Mouse (Mus musculus) gastrocnemius, postnatal 14 days (tissue): ENCODE data around the gene Araf. TPM values are rescaled to one million over a fixed set of nuclear protein-coding genes. Genes with fewer than 3 reads are reported as not detected.

Source experiments
- DNase-seq: peaks from one replicate; pipeline ENCODE4 v3.0.0; 2021; ENCODE audit warnings: mixed read lengths
- intact Hi-C: fragments of 180-260 bp; cut with DNase I; formaldehyde crosslinking; loops from one replicate; pipeline ENCODE4 v1.15.1; 2025; ENCODE audit warnings: low total_unique reads
- total RNA-seq, 2 experiments: library from RNA; stranded (reverse); gene quantifications; 2 replicates each; pipeline ENCODE4 v1.2.3; 2021

Gene Araf
- total RNA-seq, 2 experiments from 2014 or later: 74.6 to 78.7 TPM

GRCm38 (mm10) chrX:20828934-20829333 is 31.3 kb downstream of the Araf start:
- intact Hi-C loops: no loop called here
- peak; percentile 75 for DNase-seq

- no peak for DNase-seq
- intact Hi-C loops: no loop called here
These were observed 49.6 kb downstream of the Araf start for GRCm38 (mm10) chrX:20847232-20847631.

- intact Hi-C loops: no loop called here
- DNase-seq: no peak
These were observed 50.2 kb downstream of the Araf start for GRCm38 (mm10) chrX:20847816-20848215.

- DNase-seq: peak; percentile 86
These were observed 50.8 kb downstream of the Araf start for GRCm38 (mm10) chrX:20848256-20848984.

GRCm38 (mm10) chrX:20853794-20854193 is 56.2 kb downstream of the Araf start:
- no peak for DNase-seq
- intact Hi-C loops: no loop called here

More at GRCm38 (mm10) chrX:20848256-20848984, 50.8 kb downstream of the Araf start:
- intact Hi-C loops: no loop called here

GRCm38 (mm10) chrX:20861453-20862104 is 64.0 kb downstream of the Araf start:
- intact Hi-C loops: no loop called here
- DNase-seq: no peak

GRCm38 (mm10) chrX:20862105-20863065 is 64.8 kb downstream of the Araf start:
- intact Hi-C loops: no loop called here
- peak; percentile 26 for DNase-seq

- intact Hi-C loops: no loop called here
These were observed 65.8 kb downstream of the Araf start for GRCm38 (mm10) chrX:20863161-20864101.

GRCm38 (mm10) chrX:20868091-20868490 is 70.5 kb downstream of the Araf start:
- DNase-seq: no peak
- intact Hi-C loops: no loop called here

More at GRCm38 (mm10) chrX:20863161-20864101, 65.8 kb downstream of the Araf start:
- DNase-seq: no peak

GRCm38 (mm10) chrX:20869203-20869602 is 71.6 kb downstream of the Araf start:
- intact Hi-C loops: no loop called here
- DNase-seq: no peak

- DNase-seq: peak; percentile 50
- intact Hi-C loops: no loop called here
These were observed 72.4 kb downstream of the Araf start, which contains the start of gene Timp1 for GRCm38 (mm10) chrX:20869962-20870513. Gene Timp1, plus strand, starts transcription at chrX:20870166.

- intact Hi-C loops: no loop called here
- DNase-seq: no peak
These were observed 75.4 kb downstream of the Araf start for GRCm38 (mm10) chrX:20872928-20873500.

GRCm38 (mm10) chrX:20875241-20875640 is 77.6 kb downstream of the Araf start:
- intact Hi-C loops: no loop called here
- DNase-seq: no peak

GRCm38 (mm10) chrX:20910074-20910473 is 112.5 kb downstream of the Araf start:
- no peak for DNase-seq
- intact Hi-C loops: no loop called here
